Mouse (Mus musculus): ENCODE measurements around the gene Pcgf5.

- no peak for TF ChIP-seq POLR2A (IDR thresholded peaks at IDR 0.05; ENCODE audit: borderline replicate concordance, insufficient read depth, low read length)
- TF ChIP-seq CTCF (IDR thresholded peaks at IDR 0.05; ENCODE audit: borderline replicate concordance, insufficient read depth, low read depth, low read length), result no peak
These were observed 60.4 kb downstream of the Pcgf5 start for GRCm38 (mm10) chr19:36408352-36409100.

All from cerebellum, adult 2 months (tissue).